Mouse (Mus musculus): ENCODE results near the gene Zfp704.

Zfp704 gene

GRCm38 (mm10) chr3:9427826-9428225, 182.1 kb downstream of the Zfp704 start:
- peak in 1 of 2 experiments; percentile 9 for DNase-seq (ENCODE audit: low spot score in 2 of 2)

DNA sequence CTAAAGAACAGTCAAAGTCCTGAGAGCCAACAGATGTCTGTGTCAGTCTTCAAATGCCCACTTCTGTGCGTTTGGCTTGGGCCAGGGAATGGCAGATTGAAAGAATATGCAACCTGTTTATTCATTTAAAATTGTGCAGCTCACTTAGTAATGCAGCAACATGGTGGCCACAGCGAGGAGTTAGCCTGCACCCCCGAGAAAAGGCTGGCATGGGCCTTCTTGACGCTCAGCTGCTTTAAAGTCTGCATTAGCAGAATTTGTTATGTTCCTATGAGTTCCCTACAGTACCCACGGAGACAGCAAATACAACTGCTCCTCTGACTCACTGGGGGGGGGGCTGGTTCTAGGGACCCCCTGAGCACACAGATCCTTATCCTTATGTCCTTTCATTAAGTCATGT, 184.2 kb downstream of the Zfp704 start:
- DNase-seq (ENCODE audit: low spot score in 2 of 2) = peak in 1 of 2 experiments; percentile 9

GRCm38 (mm10) chr3:9424637-9425036, 185.2 kb downstream of the Zfp704 start:
- peak in 1 of 2 experiments; percentile 17 for DNase-seq (ENCODE audit: low spot score in 2 of 2)

DNA sequence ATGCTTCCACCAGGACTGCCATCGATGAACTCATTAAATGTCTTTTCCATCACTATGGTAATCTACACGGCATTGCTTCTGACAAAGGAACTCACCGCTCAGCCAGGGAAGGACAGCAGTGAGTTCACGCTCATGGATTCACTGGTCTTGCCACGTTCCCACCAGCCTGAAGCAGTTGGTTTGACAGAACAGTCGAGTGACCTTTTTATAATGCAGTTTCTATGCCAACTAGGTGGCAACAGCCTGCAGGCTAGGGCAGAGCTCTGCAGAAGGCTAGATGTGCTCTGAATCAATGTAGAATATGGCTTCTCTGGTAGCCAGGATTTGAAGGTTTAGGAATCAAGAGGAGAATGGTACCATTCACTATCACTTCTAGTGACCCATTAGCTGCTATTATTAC, 186.2 kb downstream of the Zfp704 start:
- DNase-seq (ENCODE audit: low spot score in 2 of 2) = peak in 1 of 2 experiments; percentile 30

DNA sequence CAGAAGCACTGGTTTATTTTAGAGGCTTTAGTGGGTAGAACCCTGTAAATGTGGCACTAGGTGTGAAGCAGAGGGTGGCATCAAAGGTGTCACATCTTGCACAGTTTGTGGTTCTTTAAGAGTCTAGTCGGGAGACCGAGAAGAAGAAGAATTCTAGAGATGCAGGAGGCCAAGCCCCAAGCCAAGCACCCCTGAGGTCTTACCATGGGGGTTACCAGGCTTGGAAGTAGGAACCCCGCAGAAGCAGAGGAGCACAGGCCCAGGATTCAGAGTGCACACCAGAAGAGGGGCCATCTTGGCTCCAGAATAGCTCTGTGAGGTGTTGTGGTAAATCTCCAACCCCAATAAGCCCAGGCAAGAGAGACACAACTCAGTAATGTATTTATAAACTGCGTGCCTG, 201.0 kb downstream of the Zfp704 start:
- no peak for DNase-seq (ENCODE audit: low spot score in 2 of 2)

DNA sequence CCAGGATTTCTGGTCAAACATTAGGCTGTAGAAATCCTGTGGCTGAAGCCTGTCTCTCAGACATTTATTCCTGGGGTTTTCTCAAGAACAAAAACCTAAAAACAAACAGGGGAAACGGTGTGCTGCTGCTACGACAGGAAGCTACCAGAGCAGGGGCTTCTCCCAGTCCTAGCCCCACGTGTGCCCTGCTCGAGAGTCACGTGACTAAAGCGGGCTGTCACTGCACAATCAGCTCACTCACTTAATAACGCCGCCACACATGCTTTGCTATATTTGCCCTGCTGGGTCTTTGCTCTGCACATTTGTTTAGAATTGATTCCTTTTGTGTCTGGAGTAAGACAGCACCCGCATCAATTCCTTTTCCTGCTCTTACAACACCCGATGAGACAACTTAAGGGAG, 202.1 kb downstream of the Zfp704 start:
- DNase-seq (ENCODE audit: low spot score in 2 of 2) = no peak

DNA sequence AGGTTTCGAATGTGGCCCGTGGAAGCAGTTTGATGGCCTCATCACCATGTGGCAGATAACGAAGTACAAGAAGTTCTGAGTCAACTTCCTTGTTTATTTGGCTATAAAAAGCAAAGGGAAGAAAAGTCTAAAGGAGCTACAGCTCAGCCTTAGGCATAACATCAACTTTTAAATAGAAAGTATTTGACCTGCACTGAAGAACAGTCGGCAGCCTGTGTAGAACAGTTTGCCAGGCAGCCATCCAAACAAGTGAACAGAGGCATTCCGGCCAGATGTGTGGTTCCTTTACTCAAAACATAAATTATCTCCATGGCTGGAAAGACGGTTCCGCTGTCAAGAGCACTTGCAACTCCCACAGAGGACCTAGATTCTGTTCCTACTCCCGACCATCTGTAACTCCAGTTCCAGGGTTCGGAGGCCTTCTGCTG, 202.8 kb downstream of the Zfp704 start:
- DNase-seq (ENCODE audit: low spot score in 2 of 2) = no peak

GRCm38 (mm10) chr3:9405341-9405740, 204.5 kb downstream of the Zfp704 start:
- no peak for DNase-seq (ENCODE audit: low spot score in 2 of 2)

DNA sequence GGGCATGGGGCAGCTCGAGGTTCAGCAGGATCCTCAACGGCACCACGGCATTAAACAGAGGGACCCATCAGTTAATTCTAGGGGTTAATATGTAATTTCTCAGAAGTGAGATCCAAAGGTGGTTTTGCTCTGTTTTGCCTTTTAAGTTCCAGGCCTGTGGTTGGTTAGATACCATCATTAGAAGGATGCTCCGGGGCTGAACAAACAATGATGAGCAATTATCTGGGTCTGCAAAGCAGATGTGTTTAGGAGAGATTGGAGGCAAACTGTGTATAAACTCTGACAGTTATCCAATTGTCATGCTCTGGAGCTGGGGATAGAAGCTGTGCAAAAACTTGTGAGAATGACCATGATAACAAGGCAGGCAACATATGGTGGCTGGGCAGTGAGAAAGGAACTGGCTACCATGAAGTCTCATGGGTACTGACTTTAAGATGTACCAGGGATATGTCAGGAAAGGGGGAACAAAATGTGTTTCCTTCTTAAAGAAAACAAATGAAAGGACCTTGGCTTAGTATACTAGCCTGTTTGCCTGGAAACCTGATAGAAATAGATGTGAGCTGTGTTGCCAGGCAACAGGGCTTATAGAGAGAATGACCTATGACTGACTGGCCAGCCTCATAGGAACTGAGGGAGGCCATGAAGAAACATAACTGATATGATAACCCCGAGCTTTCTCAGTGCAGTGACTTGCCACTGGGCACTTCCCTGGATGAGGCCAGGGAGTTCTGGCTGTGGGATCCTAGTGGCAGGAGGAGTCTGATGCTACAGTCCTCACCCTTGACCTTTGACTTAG, 206.4 kb downstream of the Zfp704 start:
- DNase-seq (ENCODE audit: low spot score in 2 of 2) = no peak

GRCm38 (mm10) chr3:9402836-9403235, 207.0 kb downstream of the Zfp704 start:
- DNase-seq (ENCODE audit: low spot score in 2 of 2) = peak; percentile 60 to 73

GRCm38 (mm10) chr3:9402345-9402744, 207.5 kb downstream of the Zfp704 start:
- DNase-seq (ENCODE audit: low spot score in 2 of 2) = no peak

GRCm38 (mm10) chr3:9401685-9402084, 208.2 kb downstream of the Zfp704 start:
- no peak for DNase-seq (ENCODE audit: low spot score in 2 of 2)

DNA sequence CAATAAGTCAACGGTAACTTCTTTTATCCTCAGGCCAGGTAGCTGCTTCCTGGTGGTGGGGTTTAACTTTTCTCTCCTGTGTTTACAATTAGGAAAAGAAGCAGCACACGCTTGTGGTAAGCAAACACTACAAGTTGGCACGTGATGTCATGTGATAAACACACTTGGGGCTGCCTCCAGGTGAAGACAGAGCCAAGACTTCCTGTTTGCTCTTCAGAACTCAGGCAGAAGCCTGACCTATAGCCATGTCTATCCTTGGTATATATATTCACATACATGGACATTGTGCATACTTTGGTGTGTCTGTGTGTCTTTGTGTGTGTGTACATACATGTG, 209.0 kb downstream of the Zfp704 start:
- no peak for DNase-seq (ENCODE audit: low spot score in 2 of 2)

GRCm38 (mm10) chr3:9400201-9400885, 209.5 kb downstream of the Zfp704 start:
- DNase-seq (ENCODE audit: low spot score in 2 of 2) = peak; percentile 74 to 76

DNA sequence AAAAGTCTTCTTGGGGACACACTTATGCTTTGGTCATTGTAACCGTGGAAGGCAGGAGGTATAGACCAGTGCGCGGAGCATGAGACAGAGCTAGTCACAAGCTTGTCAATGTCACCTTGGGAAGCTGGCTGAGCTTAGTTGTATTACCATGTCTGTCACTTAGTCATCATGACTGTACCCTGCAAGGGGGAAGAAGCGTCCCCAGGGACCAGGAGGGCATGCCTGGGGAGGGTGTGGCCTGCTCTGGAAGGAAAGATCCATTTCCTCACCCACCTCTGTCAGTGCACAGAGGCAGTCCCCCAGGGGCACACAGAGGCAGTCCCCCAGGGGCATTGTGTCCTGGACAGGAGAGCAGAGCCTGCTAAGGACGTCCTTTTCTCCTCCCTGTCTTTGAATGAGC, 211.6 kb downstream of the Zfp704 start:
- DNase-seq (ENCODE audit: low spot score in 2 of 2) = no peak

Measured in right cerebral cortex, postnatal 10 days (tissue).